Mouse (Mus musculus): ENCODE measurements around the gene Hamp.
A peak's percentile ranks its signal among the peaks of the same experiment; 100 is the strongest.

The Hamp gene

GRCm38 (mm10) chr7:30943909-30944635, at the start of gene Hamp:
Gene Hamp (minus strand): TSS chr7:30944032.
- no peak for DNase-seq

GRCm38 (mm10) chr7:30992148-30992547, 48.3 kb upstream of the Hamp start:
- no peak for DNase-seq

- DNase-seq = no peak
These were observed 44.8 kb upstream of the Hamp start for GRCm38 (mm10) chr7:30988519-30989162.

GRCm38 (mm10) chr7:30985357-30985756, 41.5 kb upstream of the Hamp start:
- no peak for DNase-seq

- no peak for DNase-seq
These were observed 37.9 kb upstream of the Hamp start for GRCm38 (mm10) chr7:30981703-30982102.

GRCm38 (mm10) chr7:30973501-30974289, 29.9 kb upstream of the Hamp start, which contains the start of gene Fam187b:
Gene Fam187b (plus strand): TSS chr7:30973790.
- peak; percentile 92 for DNase-seq

- no peak for DNase-seq
These were observed 29.3 kb upstream of the Hamp start, which contains the start of gene Lsr for GRCm38 (mm10) chr7:30973251-30973500. Gene Lsr (minus strand): TSS chr7:30973464.

GRCm38 (mm10) chr7:30972426-30973250, 28.8 kb upstream of the Hamp start:
- no peak for DNase-seq

- DNase-seq = no peak
These were observed 28.1 kb upstream of the Hamp start for GRCm38 (mm10) chr7:30971901-30972300.

- DNase-seq = no peak
These were observed 25.3 kb upstream of the Hamp start for GRCm38 (mm10) chr7:30969174-30969573.

- no peak for DNase-seq
These were observed 24.8 kb upstream of the Hamp start for GRCm38 (mm10) chr7:30968611-30969010.

GRCm38 (mm10) chr7:30966657-30967056, 22.8 kb upstream of the Hamp start:
- DNase-seq = no peak

- DNase-seq = no peak
These were observed 21.8 kb upstream of the Hamp start for GRCm38 (mm10) chr7:30965677-30966076.

- no peak for DNase-seq
These were observed 20.5 kb upstream of the Hamp start for GRCm38 (mm10) chr7:30964366-30964765.

- DNase-seq = no peak
These were observed 19.0 kb upstream of the Hamp start for GRCm38 (mm10) chr7:30962862-30963261.

- no peak for DNase-seq
These were observed 16.0 kb upstream of the Hamp start for GRCm38 (mm10) chr7:30959786-30960349.

GRCm38 (mm10) chr7:30958866-30959487, 15.1 kb upstream of the Hamp start:
- no peak for DNase-seq

GRCm38 (mm10) chr7:30958109-30958865, 14.5 kb upstream of the Hamp start:
- DNase-seq = no peak

- DNase-seq = peak; percentile 95
These were observed 13.5 kb upstream of the Hamp start for GRCm38 (mm10) chr7:30957367-30957783.

GRCm38 (mm10) chr7:30956756-30957366, 13.0 kb upstream of the Hamp start, which contains the start of gene Usf2:
Gene Usf2 (minus strand): TSS chr7:30956803.
- DNase-seq = peak; percentile 78

GRCm38 (mm10) chr7:30956357-30956751, 12.5 kb upstream of the Hamp start:
- no peak for DNase-seq
